Mouse (Mus musculus) gastrocnemius, adult 18-20 months (tissue): ENCODE results near the gene Lrit3. TPM values are rescaled to one million over a fixed set of nuclear protein-coding genes. Genes with fewer than 3 reads are reported as not detected.
"Not testable (repeated sequence)": the region's sequence is repeated elsewhere in the genome, so short reads cannot be mapped to it uniquely, and the experiment has no call there.

Experiments
- DNase-seq: peaks from one replicate; pipeline ENCODE4 v3.0.0; 2021; ENCODE audit warnings: low spot score
- total RNA-seq, 2 experiments: library from RNA; stranded (reverse); gene quantifications; 2 replicates each; pipeline ENCODE4 v1.2.3; 2021

Lrit3 gene
- total RNA-seq, 2 experiments from 2014 or later: not detected

GRCm38 (mm10) chr3:129781435-129781834 lies 22.4 kb downstream of the Lrit3 start:
- no peak for DNase-seq

DNA sequence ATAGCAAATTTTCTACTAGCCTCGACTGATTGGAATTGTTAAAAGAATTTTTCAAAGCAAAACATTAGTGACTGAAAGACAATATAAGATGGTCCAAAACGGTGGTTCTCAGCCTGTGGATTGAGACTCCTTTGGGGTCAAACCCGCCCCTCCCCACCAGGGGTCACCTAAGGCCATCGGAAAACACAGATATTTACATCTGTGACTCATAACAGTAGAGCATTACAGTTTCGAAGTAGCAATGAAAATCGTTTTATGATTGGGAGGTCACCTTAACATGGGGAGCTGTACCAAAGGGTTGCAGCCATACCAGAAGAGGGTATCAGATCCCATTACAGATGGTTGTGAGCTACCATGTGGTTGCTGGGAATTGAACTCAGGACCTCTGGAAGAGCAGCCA lies 32.6 kb downstream of the Lrit3 start:
- no peak for DNase-seq

DNA sequence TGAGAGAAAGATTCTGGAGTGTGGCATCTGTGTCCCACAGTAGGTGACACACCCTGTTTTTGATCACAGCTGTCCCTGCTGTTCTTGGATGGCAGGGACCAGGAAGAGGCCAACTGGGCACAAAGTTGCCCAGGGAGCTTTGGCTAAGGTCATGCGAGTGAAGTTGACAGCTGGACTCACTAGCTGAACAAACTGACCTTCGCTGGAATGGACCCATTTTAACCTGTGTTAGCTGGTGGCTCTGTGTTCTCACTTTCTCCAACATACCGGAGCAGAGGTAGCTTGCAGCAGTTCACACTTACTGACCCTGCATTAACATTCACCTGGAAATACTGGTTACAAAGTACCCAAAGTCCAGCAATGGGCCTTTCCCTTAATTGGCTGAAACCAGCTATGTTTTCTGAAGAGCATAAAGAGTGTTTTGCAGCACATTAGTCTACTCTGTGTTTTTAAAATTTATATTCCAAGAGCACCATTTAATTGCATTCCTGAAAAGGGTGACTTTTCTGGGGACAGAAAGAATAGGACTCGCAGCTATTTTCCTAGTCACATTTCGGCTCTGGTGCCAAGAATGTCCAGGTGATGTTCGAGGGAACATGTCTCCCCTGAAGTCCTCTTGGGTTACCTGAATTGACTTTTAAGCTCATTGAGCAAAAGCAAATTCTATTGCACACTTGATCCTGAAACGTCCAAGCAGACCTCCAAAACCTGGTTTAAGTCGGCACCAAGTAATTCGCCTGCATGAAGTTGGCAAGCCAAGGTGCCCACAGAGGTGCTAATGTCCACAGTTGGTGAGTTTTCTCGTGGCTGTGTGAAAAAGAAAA lies 36.6 kb downstream of the Lrit3 start:
- DNase-seq: peak; percentile 50

GRCm38 (mm10) chr3:129766106-129766505 lies 37.7 kb downstream of the Lrit3 start:
- peak; percentile 35 for DNase-seq

GRCm38 (mm10) chr3:129757599-129757998 lies 46.2 kb downstream of the Lrit3 start:
- not testable (repeated sequence) for DNase-seq

DNA sequence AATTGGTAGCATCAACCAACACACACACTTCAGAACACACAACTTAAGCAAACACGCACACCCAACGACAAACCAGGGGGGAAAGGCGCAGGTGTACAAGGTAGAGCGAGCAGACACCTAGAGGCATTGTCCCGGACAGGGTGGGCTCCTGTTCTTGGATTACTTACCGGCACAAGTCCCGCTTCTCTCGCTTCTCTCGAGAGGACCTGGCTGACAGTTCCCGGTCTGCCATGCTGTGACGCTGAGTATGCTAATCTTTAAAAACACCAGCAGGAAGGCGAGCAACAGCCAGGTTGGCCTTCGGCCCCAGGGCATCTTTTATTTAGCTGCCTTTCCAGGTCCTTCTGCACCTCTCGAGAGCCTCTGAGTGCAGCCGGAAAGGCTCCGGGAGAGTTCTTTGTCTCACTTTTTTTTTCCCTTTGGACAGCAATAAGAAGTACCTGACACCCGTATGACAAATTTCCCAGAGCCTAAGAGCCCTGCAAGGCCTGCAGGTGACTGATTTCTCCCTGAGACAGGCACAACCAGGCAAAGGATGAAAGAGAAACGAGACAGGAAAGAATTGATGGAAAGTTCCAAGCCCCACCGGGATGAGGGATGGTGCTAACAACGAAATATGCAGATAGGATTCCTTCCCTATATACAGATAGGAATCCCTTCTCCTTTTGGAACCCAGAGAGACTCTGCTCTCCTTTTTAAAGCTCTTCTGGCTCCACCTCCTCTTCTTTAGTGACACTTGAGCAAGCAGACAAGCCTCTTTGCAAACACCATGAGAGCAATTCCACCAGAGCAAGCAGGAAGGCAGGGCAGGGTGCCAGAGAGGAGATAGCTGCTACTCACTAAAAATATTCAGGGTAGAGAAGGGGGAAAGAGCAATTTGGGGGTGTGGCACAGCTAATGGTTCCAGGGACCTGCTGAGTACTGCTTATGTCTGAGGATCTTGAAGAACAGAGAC lies 48.9 kb downstream of the Lrit3 start, which contains the start of gene Egf:
Gene Egf, minus strand, starts transcription at position 667 of the 955 bp plus-strand sequence.
- peak; percentile 34 for DNase-seq

GRCm38 (mm10) chr3:129744803-129745202 lies 59.0 kb downstream of the Lrit3 start:
- DNase-seq: no peak

DNA sequence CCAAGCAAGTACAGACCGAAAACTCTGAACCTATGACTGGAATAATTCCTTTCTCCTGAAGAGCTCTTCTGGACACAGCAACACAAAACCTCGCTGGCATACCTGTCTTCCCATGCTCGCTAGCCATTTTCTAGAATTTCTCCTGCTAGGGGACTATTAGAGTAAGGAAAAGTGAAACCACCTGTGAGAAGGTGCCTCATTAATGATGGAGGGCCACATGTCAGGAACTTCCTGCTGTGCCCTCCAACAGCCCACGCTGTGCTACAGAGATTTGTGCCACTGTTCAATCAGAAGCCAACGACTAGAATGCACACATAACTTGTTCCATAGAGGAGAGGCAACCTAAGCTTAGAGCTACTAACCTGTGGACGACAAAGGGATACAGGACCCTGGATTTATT lies 61.0 kb downstream of the Lrit3 start:
- DNase-seq: no peak

DNA sequence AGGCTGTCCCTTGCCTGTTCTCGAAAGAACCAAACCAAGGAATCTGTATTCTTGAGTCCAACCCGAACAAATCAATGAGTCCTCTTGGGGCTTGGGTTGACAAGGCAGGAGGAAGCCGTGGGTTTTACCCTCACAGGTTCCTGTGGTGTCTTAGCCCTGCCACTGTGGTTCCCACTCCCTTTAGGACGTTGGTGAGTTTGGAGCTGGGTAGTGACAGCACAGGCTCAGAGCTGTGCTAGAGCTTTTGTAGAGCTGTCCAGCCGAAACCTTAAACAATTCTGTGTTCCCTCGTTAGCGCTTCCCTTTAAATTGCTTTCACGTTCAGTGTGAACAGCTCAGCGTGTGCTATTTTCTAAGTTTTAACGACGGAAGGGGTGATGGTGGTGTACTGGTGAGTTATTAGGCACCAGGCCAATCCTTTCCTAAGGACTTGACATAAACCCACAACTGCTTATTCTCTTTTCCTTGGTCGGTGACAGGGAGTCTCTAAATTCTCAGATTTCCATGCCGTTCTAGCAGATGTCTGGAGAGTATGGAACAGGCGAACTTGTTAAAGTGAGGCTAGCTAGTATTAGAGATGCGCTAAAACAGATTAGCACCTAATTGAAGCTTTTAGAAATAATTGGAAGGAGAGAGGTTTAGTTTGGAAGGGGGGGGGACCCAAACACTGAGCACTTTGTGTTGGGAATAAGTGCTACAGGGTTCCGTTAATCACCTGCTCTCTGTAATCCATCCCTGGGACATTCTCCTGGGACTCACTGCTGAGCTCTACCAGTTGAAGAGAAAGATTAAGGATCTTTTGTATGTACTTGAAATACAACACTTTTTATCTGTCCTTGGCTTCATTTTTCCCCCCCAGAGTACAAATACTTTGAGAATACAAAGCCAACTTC lies 65.3 kb downstream of the Lrit3 start:
- no peak for DNase-seq

Other genes with a start within 250 kb of the Lrit3 start
- 10 to 100 TPM; 25.9 to 30.3 TPM for gene Egf, start 48.7 kb downstream of the Lrit3 start, total RNA-seq
- gene Rrh, start 18.6 kb upstream of the Lrit3 start, total RNA-seq: not detected
- gene Gar1, start 27.4 kb upstream of the Lrit3 start, total RNA-seq: 10 to 100 TPM; 19.7 to 21.7 TPM
- gene Cfi, start 31.9 kb upstream of the Lrit3 start, total RNA-seq: under 1 TPM in 1 of 2 experiments, not detected in 1; 0.38 TPM
- gene Pla2g12a, start 74.6 kb upstream of the Lrit3 start, total RNA-seq: 100 to 1,000 TPM in 1 of 2 experiments, 10 to 100 TPM in 1; 89.5 to 116 TPM
- 1 to 10 TPM; 1.8 to 2.8 TPM for gene Casp6, start 97.4 kb upstream of the Lrit3 start, total RNA-seq
- 1 to 10 TPM; 1.2 to 1.3 TPM for gene Mcub, start 166.2 kb upstream of the Lrit3 start, total RNA-seq